Mouse (Mus musculus): Measurements from ENCODE around the gene Dntt.

DNA sequence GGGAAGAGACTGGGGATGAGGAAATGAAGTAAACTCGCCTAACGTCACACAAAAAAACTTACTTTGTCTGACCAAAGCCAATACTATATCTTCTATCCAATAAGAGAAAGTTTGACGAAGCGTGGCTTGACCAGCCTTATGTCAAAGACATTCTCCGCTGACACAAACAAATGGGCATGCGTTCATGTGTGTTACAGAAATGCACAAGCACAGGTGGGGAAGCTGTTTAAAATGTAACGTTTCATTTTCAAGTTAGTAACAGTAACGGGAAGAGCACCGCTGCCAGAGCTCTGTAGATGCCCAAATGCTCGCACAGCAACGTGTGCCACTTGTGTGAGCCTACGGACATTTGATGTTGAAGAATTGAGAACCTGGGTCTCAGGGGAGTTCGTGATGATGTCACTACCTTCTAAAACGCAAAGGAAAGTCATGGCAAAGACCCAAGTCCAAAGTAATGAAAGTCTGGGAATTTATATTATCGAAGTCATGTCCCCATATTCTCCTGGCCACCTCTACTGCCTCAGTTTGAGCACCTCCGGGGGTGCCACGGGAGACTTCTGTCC is 38.2 kb upstream of the Dntt start:
- TF ChIP-seq CTCF (IDR thresholded peaks at IDR 0.05; ENCODE audit: low read depth) (no peak), EP300 (IDR thresholded peaks at IDR 0.05; ENCODE audit: low read depth) (no peak)
